Comparison of ENCODE assay signal across 16 mouse cellular contexts in genomic region chr9:58742692-58743091, GRCm38 (mm10).
"Had no signal": no experiment of that assay in that cellular context is flagged by ENCODE, and none has a peak within 500 bp of the region (broad histone marks: within the 10 kb centered on the region; RNA-seq: fewer than 3 reads in every experiment).

No protein-coding gene starts in this region.

- H3K27me3 ChIP-seq: midbrain, embryonic 12.5 days; neural tube, embryonic 13.5 days; stomach, embryonic 15.5 days had no signal

- DNase-seq: lung, adult 18-20 months; lung, embryonic 14.5 days; lung, postnatal 10 days; lung, postnatal 4 days; midbrain, embryonic 14.5 days; right cerebral cortex, postnatal 14 days; thymus, adult 18-20 months; thymus, postnatal 14 days; thymus, postnatal 36 days had no signal

- H3K27ac ChIP-seq: midbrain, embryonic 10.5 days; midbrain, embryonic 12.5 days; neural tube, embryonic 13.5 days; stomach, embryonic 15.5 days; stomach, postnatal 0 days had no signal

- H3K9me3 ChIP-seq: midbrain, embryonic 10.5 days; midbrain, embryonic 12.5 days; neural tube, embryonic 13.5 days; stomach, embryonic 15.5 days had no signal

- H3K9ac ChIP-seq: lung, embryonic 14.5 days; midbrain, embryonic 12.5 days; neural tube, embryonic 13.5 days; stomach, embryonic 15.5 days had no signal

- H3K4me2 ChIP-seq: lung, embryonic 14.5 days; midbrain, embryonic 12.5 days; neural tube, embryonic 13.5 days; stomach, embryonic 15.5 days had no signal

- ATAC-seq: midbrain, embryonic 16.5 days had no signal

- H3K36me3 ChIP-seq: midbrain, embryonic 10.5 days; midbrain, embryonic 12.5 days; neural tube, embryonic 13.5 days; stomach, embryonic 15.5 days had no signal

- H3K4me3 ChIP-seq: midbrain, embryonic 10.5 days; midbrain, embryonic 12.5 days; myocyte; neural tube, embryonic 13.5 days; stomach, embryonic 15.5 days had no signal

- H3K4me1 ChIP-seq: stomach, embryonic 15.5 days had no signal
